8 mouse cellular contexts compared by ENCODE assay signal in genomic region chr10:53795567-53796257, GRCm38 (mm10). TPM values are rescaled to one million over a fixed set of nuclear protein-coding genes. Genes with fewer than 3 reads are reported as not detected.
DNase-seq lines count a peak whose midpoint lies in the region; ATAC-seq and TF ChIP-seq lines count a peak whose summit lies in the region.

No protein-coding gene starts in this region.

- ATAC-seq in midbrain, postnatal 0 days (ENCODE audit: low FRiP score), result peak; percentile 59; the same call in 1 of the 2 replicates

- TF ChIP-seq CTCF in gastrocnemius, adult 2 months (IDR thresholded peaks at IDR 0.05), result peak; percentile 40
- TF ChIP-seq CTCF in midbrain, postnatal 0 days (IDR thresholded peaks at IDR 0.05), result peak; percentile 86

- H3K4me2 ChIP-seq in midbrain, postnatal 0 days (ENCODE audit: low read depth, low read length, poor library complexity, severe bottlenecking), result no peak overlapping the region

- no peaks in the 10 kb centered on the region for H3K27me3 ChIP-seq in midbrain, postnatal 0 days (ENCODE audit: insufficient read depth, low read length)

- H3K4me1 ChIP-seq in midbrain, postnatal 0 days (ENCODE audit: insufficient read depth, low read length), result no peaks in the 10 kb centered on the region

- H3K9me3 ChIP-seq in midbrain, postnatal 0 days (ENCODE audit: low read length), result no peaks in the 10 kb centered on the region

- no peak overlapping the region for H3K27ac ChIP-seq in gastrocnemius, adult 2 months
- no peak overlapping the region for H3K27ac ChIP-seq in midbrain, postnatal 0 days (ENCODE audit: low read depth, low read length)

- H3K4me3 ChIP-seq in gastrocnemius, adult 2 months, result no peak overlapping the region
- H3K4me3 ChIP-seq in midbrain, postnatal 0 days (ENCODE audit: low read depth, low read length), result no peak overlapping the region

- no peak for DNase-seq in gastrocnemius, adult 2 months
- DNase-seq in gastrocnemius, postnatal 25 days, result no peak
- peak; percentile 49 for DNase-seq in 416B (ENCODE audit: low read depth)
- peak; percentile 59 for DNase-seq in cerebellum, adult 9-10 months
- peak; percentile 12 for DNase-seq in induced T-regulatory cell, adult 2 months (ENCODE audit: low read depth)
- peak; percentile 75 for DNase-seq in midbrain, postnatal 0 days (ENCODE audit: low spot score)
- DNase-seq in spleen, adult 12 weeks (ENCODE audit: low spot score), result no peak
- DNase-seq in gastrocnemius, postnatal 36 days, result no peak

- intact Hi-C loops in gastrocnemius, adult 2 months (cut with DNase I), result no loop called here
- intact Hi-C loops in gastrocnemius, postnatal 36 days (cut with DNase I), result loop anchor here (10.0 kb wide), 1 partner anchor 161 kb away; the partner anchor contains the start of gene Mcm9

- H3K9ac ChIP-seq in midbrain, postnatal 0 days (replicated peaks; ENCODE audit: low read length, poor library complexity, severe bottlenecking), result no peak overlapping the region

- no peaks in the 10 kb centered on the region for H3K36me3 ChIP-seq in midbrain, postnatal 0 days (ENCODE audit: insufficient read depth, low read length)

- 4% methylated on average over 2 of the region's 2 CpGs for WGBS in midbrain, postnatal 0 days

RNA-seq across cellular contexts. Expression of gene Fam184a, which starts 44.8 kb away (rescaled TPM):
- under 1 TPM; 0.28 to 0.31 TPM for total RNA-seq in gastrocnemius, adult 2 months (2021)
- total RNA-seq in gastrocnemius, postnatal 25 days (2021), result under 1 TPM; 0.38 TPM
- total RNA-seq in midbrain, postnatal 0 days (2014; rRNA removed), result 14.7 and 24.0 TPM in 2 replicates
- 14.6 and 14.8 TPM in 2 replicates for polyA plus RNA-seq in midbrain, postnatal 0 days (2015; fragmentation: Nextera tagmentation; extraction: Ambion mirVana)
- under 1 TPM; 0.12 to 0.31 TPM for total RNA-seq in gastrocnemius, postnatal 36 days (2021)

Comparison
In these comparisons a context has a peak if more than half of its experiments do, and no peak if none do; other contexts are left out.
1. DNase-seq: peak in 416B (single experiment), cerebellum, adult 9-10 months (single experiment), induced T-regulatory cell, adult 2 months (single experiment) and midbrain, postnatal 0 days (single experiment); none in gastrocnemius, adult 2 months (single experiment), gastrocnemius, postnatal 25 days (single experiment), spleen, adult 12 weeks (single experiment) and gastrocnemius, postnatal 36 days (0 of 2).
2. RNA of gene Fam184a, which starts 44.8 kb away (total RNA-seq): 14.7 to 24.0 TPM in midbrain, postnatal 0 days; 0.38 TPM in gastrocnemius, postnatal 25 days, 0.12 to 0.31 TPM in gastrocnemius, postnatal 36 days and 0.28 to 0.31 TPM in gastrocnemius, adult 2 months; every median in the first group is over 10 times any median in the second.